Mouse (Mus musculus): ENCODE measurements around the gene Slc25a51.

The Slc25a51 gene

GRCm38 (mm10) chr4:45426724-45427457, 18.3 kb upstream of the Slc25a51 start:
- in situ Hi-C loops (cut with MboI, MseI): loop anchor here (5.0 kb wide), 1 partner anchor 340 kb away; no protein-coding TSS in a partner anchor

- in situ Hi-C loops (cut with MboI, MseI): no loop called here
Observed at GRCm38 (mm10) chr4:45423406-45423805, 14.8 kb upstream of the Slc25a51 start.

- in situ Hi-C loops (cut with MboI, MseI): no loop called here
Observed at GRCm38 (mm10) chr4:45422640-45423039, 14.1 kb upstream of the Slc25a51 start.

- in situ Hi-C loops (cut with MboI, MseI): no loop called here
Observed at GRCm38 (mm10) chr4:45421519-45422260, 13.1 kb upstream of the Slc25a51 start.

- in situ Hi-C loops (cut with MboI, MseI): no loop called here
Observed at GRCm38 (mm10) chr4:45420733-45421132, 12.2 kb upstream of the Slc25a51 start.

- in situ Hi-C loops (cut with MboI, MseI): loop anchor here (5.0 kb wide), 1 partner anchor 108 kb away; no protein-coding TSS in a partner anchor
Observed at GRCm38 (mm10) chr4:45419051-45419450, 10.5 kb upstream of the Slc25a51 start.

- in situ Hi-C loops (cut with MboI, MseI): loop anchor here (5.0 kb wide), 1 partner anchor 109 kb away; no protein-coding TSS in a partner anchor
Observed at GRCm38 (mm10) chr4:45418229-45418950, 9.8 kb upstream of the Slc25a51 start.

GRCm38 (mm10) chr4:45416314-45416713, 7.7 kb upstream of the Slc25a51 start:
- in situ Hi-C loops (cut with MboI, MseI): loop anchor here (5.0 kb wide), 1 partner anchor 111 kb away; no protein-coding TSS in a partner anchor

- in situ Hi-C loops (cut with MboI, MseI): loop anchor here (5.0 kb wide), 1 partner anchor 392 kb away; no protein-coding TSS in a partner anchor
Observed at GRCm38 (mm10) chr4:45413674-45414338, 5.2 kb upstream of the Slc25a51 start.

- in situ Hi-C loops (cut with MboI, MseI): loop anchor here (5.0 kb wide), 1 partner anchor 390 kb away; no protein-coding TSS in a partner anchor
Observed at GRCm38 (mm10) chr4:45412433-45413192, 4.0 kb upstream of the Slc25a51 start.

GRCm38 (mm10) chr4:45411181-45411790, 2.7 kb upstream of the Slc25a51 start:
- in situ Hi-C loops (cut with MboI, MseI): loop anchor here (5.0 kb wide), 1 partner anchor 389 kb away; no protein-coding TSS in a partner anchor

GRCm38 (mm10) chr4:45409270-45409669, 704 bp upstream of the Slc25a51 start:
- in situ Hi-C loops (cut with MboI, MseI): no loop called here

GRCm38 (mm10) chr4:45407703-45408334, 747 bp downstream of the Slc25a51 start:
- in situ Hi-C loops (cut with MboI, MseI): no loop called here

GRCm38 (mm10) chr4:45407001-45407702, 1.4 kb downstream of the Slc25a51 start:
- in situ Hi-C loops (cut with MboI, MseI): no loop called here

GRCm38 (mm10) chr4:45406397-45406796, 2.2 kb downstream of the Slc25a51 start:
- in situ Hi-C loops (cut with MboI, MseI): no loop called here

- in situ Hi-C loops (cut with MboI, MseI): no loop called here
Observed at GRCm38 (mm10) chr4:45405315-45405714, 3.3 kb downstream of the Slc25a51 start.

- in situ Hi-C loops (cut with MboI, MseI): no loop called here
Observed at GRCm38 (mm10) chr4:45404086-45404485, 4.5 kb downstream of the Slc25a51 start.

- in situ Hi-C loops (cut with MboI, MseI): no loop called here
Observed at GRCm38 (mm10) chr4:45403499-45403878, 5.1 kb downstream of the Slc25a51 start.
